Mouse (Mus musculus): Measurements from ENCODE around the gene Lrrc26.
"Not testable (repeated sequence)": the region's sequence is repeated elsewhere in the genome, so short reads cannot be mapped to it uniquely, and the experiment has no call there.

Lrrc26 gene

DNA sequence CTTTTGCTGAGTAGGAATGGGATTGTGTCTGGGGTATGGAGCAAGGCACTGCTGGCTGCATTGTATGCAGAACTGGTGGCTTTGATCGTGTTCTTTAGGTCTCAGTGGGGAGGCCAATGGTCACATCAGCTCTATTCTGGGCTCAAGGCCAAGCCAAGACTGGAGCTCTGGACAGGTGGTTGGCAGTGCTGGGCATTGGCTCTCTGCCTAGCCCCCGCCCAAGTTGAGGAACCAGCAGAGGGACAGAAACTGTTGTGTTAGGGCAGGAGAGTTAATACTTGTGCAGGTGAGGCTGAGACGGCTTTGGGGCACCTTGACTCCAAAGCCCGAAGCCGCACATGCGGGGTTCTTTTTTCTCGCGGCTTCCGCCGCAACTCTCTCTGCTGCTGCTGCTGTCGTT, at the start of gene Lrrc26:
Gene Lrrc26, plus strand, starts transcription at position 265 of the 400 bp plus-strand sequence.
- DNase-seq (ENCODE audit: low spot score in 2 of 2), result no peak

- no peak for DNase-seq (ENCODE audit: low spot score in 2 of 2)
Observed at GRCm38 (mm10) chr2:25240310-25240709, 49.4 kb upstream of the Lrrc26 start.

DNA sequence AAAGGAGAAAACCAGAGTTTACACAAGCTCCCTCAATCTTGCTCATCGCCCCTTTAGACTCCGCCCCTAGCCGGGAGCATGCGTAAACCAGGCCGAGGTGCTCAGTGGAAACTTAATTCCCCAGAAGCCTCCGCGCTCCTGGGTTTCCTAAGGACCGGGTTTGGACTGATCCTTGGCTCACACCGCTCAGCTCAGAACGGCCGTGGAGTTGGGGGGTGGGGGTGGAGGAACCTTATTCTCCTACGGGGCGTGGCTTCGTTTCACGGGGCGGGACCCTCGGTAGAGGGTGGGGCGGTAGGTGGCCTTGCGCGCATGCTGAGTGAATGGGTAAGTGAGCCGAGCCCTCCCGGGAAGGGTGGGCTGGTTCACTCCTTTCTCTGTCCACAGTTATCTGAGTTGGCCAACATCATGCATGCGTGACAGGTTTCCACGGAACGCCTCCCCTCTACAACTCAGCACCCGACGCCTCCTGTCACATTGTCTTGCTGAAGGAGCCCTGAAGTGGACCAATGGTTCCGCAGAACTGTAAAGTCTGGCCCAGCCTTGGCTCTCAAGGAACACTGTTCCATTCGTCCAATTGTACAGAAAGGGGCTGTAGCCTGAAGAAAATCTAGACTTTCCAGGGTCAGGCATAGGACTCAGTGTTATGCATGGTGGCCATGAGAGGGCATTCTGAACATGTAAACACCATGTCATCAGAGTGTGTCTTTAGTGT, 48.8 kb upstream of the Lrrc26 start:
- DNase-seq (ENCODE audit: low spot score in 2 of 2), result peak; percentile 61 to 73

- no peak for DNase-seq (ENCODE audit: low spot score in 2 of 2)
Observed at GRCm38 (mm10) chr2:25241438-25241775, 48.3 kb upstream of the Lrrc26 start.

- DNase-seq (ENCODE audit: low spot score in 2 of 2), result no peak
Observed at GRCm38 (mm10) chr2:25242101-25242506, 47.6 kb upstream of the Lrrc26 start, which contains the start of the genes Rnf208 and Cysrt1. TSS of gene Rnf208 (plus strand) at chr2:25242255. TSS of gene Cysrt1 (minus strand) at chr2:25242452.

- no peak for DNase-seq (ENCODE audit: low spot score in 2 of 2)
Observed at GRCm38 (mm10) chr2:25243342-25243741, 46.4 kb upstream of the Lrrc26 start.

DNA sequence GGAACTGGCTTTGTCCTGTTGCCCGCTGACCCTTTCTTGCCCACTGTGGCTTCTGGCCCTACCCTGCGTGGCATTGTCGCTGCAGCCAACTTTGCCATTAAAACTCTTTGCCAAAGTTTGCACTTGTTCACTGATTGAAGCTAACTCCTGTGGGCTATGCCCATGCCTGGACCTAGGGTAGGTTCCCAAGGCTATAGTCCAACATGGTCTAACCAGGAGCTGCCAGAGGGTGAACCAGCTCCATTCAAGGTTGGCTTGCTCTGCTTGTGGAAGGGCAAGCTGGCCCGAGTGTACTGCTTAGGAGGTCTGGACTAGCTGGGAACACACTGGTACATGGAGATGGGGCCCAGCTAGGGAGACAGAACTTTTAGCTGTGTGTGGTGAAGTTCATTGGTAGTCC, 45.6 kb upstream of the Lrrc26 start:
- no peak for DNase-seq (ENCODE audit: low spot score in 2 of 2)

DNA sequence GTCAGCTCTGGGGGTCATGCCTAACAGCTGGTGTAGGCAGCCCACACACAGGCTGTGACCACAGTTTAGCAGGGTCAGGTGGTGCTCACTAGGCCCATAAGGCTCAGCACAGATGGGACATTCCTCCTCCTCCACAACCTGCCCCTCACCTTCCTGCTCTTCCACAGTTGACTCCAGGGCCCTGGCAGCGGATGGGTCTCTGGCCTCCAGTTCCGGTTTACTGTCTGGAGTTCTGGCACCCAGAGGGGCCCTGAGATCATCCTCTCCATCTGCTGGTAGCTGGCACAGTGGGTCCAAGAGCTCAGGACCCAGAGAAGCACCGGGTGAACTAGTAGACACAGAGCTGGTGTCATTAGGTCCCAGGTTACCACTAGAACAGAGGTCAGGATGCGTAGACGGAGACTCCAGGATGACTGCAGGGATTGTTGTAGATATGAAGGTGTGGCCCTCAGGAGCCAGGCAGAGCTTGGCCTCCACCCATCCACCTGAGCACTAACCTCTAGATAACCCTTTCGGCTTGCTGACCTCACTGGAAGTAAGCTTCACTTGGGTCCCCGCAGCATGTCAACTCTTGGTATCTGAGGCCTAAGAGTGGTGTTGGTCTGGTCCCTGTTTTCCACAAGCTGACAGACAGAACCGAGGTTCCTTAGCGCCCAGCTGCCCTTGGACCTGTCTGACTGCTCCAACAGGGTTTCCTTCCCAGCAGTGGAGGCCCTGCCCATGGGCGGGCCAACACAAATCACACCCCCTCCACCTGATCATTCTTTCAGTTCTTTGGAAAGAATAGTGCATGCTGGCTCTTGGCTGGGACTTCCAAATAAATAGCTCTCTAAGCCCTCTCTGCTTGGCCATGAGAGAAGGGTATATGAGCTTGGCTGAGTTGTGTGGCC, 43.3 kb upstream of the Lrrc26 start, which contains the start of gene AL732309.1:
Gene AL732309.1, minus strand, starts transcription at position 681 of the 890 bp plus-strand sequence.
- no peak for DNase-seq (ENCODE audit: low spot score in 2 of 2)

DNA sequence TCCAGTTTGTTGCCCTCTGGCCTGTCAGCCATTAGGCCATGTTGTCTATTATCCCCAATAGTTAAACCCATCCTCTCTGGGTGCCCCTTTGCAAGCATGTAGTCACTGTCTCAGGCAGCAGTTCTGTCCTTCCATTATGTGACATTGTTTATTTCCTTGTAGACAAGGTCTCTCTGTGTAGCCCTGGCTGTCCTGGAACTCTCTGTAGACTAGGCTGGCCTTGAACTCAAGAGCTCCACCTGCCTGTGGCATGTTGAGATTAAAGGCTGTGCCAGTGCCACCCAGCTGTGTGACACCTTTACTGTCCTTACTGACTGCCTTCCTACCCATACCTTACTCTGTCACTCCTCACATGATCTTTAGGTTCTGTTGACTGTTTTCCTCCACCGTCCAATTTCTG, 37.4 kb upstream of the Lrrc26 start:
- DNase-seq (ENCODE audit: low spot score in 2 of 2), result no peak

DNA sequence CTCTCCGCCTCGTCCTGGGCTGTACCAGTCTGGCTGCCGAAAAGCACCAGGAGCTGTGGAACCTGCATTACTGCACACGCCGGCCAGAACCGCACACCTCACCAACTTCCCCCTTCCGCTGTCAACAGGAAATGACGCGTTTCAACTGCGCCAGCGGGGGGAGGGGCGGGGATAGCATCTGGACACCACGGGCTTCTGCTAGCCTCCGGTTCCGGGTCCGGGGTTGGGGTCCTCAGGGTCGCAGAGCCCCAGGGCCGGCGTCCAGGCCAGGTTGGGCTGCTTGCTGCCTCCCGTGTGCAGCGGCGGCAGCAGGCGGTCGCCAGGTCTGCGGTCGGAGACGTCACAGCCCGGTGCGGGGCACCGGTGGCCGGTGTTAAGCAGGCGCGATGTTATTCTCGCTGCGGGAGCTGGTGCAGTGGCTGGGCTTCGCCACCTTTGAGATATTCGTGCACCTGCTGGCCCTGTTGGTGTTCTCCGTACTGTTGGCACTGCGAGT, 34.4 kb upstream of the Lrrc26 start, which contains the start of gene Tmem203:
Gene Tmem203, plus strand, starts transcription at position 156 of the 496 bp plus-strand sequence.
- DNase-seq (ENCODE audit: low spot score in 2 of 2), result peak; percentile 75 to 77

GRCm38 (mm10) chr2:25256443-25257109, 33.1 kb upstream of the Lrrc26 start:
- DNase-seq (ENCODE audit: low spot score in 2 of 2), result not testable (repeated sequence)

GRCm38 (mm10) chr2:25257250-25257649, 32.5 kb upstream of the Lrrc26 start:
- DNase-seq (ENCODE audit: low spot score in 2 of 2), result not testable (repeated sequence)

DNA sequence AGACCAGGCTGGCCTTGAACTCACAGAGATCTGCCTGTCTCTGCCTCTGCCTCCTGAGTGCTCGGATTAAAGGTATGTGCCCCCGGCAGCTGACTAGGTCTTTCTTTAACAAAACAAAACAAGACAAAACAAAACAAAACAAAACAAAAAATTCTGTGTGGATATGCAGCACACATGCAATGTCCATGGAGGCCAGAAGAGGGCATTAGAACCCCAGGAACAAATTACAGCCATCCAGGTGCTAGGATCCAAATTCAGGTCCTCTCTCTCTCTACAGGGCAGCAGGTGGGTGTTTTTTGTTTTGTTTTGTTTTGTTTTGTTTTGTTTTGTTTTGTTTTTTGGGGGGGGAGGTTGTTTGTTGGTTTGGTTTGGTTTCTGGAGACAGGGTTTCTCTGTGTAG, 30.8 kb upstream of the Lrrc26 start:
- no peak for DNase-seq (ENCODE audit: low spot score in 2 of 2)

DNA sequence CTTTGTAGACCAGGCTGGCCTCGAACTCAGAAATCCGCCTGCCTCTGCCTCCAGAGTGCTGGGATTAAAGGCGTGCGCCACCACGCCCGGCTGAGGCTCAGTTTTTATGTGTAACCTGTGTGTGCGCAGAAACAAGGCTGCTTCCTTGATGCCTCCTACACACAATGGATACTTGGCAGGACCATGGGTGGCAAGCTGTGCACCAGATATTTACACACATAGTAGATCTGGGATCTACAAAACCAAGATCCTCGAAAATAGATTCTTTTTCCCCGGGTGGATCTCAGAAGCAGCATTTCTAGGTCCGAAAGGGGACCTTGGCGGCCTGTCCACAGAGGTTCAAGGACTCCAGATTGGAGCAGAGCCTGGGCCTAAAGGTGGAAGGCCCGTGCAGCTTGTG, 27.8 kb upstream of the Lrrc26 start:
- DNase-seq (ENCODE audit: low spot score in 2 of 2), result peak in 1 of 2 experiments; percentile 42

DNA sequence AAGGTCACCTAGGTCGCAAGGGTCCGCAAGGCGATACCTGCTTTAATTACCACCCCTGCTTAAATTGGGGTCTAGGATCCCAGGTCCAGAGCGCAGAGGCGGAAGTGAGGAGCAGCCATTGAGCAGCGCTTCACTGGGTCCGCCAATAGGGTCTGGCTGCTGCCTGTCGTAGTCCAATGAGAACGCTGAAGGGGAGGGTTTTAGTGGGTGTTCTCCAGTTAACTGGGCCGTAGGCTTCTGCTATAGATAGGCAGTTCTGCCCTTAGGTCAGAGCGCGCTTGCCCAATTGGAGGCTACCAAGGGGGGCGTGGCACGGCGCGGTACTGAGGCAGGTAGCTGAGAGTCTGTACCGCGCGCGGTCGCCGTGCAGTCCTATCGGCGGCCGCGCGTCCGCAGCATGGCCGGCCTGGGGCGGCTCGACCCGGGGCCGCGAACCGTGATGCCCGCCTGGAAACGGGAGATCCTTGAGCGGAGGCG, 27.4 kb upstream of the Lrrc26 start, which contains the start of gene Tprn:
Gene Tprn, plus strand, starts transcription at position 328 of the 477 bp plus-strand sequence.
- DNase-seq (ENCODE audit: low spot score in 2 of 2), result peak; percentile 94 to 97

- no peak for DNase-seq (ENCODE audit: low spot score in 2 of 2)
Observed at GRCm38 (mm10) chr2:25262795-25263622, 26.7 kb upstream of the Lrrc26 start.

DNA sequence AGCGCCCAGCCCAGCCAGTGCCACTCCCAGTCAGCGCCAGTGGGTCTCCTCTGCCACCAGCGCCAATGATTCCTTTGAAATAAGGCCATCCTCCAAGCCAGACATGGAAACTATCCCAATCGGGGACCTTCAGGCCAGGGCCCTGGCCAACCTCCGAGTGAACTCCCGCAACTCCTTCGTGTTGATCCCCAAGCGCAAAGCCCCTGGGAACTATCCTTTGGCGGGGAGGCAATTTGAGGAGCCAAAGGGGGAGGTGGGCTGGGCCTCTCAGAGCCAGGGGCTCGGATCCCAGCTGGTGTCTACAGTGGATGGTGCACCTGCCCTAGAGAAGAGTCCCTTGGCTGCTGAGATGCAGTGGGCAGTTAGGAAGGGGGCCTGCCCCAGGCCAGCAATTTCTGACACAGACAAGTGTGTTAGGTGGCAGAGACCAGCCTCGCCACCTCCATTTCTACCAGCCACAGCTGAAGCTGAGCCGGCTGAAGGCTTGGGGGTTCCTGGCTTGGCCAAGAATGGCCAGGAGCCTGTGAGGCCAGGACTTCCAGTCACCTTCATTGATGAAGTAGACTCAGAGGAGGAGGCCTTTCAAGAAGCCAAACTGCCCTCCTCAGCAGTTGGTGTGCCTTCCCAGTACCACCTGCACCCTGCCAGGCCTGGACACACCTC, 26.0 kb upstream of the Lrrc26 start:
- DNase-seq (ENCODE audit: low spot score in 2 of 2), result no peak

DNA sequence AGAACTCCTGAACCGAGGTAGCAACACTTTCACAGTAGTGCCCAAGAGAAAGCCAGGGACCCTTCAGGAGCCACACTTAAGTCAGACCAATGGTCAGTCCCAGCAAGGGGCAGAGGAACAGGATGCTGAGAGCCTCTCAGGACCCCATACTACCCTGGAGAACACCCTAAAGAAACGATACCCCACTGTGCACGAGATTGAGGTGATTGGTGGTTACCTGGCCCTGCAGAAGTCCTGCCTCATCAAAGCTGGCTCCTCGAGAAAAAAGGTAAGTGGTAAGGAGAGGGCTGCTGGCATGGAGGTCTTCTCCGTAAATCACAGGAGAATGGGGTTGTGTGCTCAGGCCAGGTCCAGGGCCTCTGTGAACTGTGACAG, 25.4 kb upstream of the Lrrc26 start:
- no peak for DNase-seq (ENCODE audit: low spot score in 2 of 2)

DNA sequence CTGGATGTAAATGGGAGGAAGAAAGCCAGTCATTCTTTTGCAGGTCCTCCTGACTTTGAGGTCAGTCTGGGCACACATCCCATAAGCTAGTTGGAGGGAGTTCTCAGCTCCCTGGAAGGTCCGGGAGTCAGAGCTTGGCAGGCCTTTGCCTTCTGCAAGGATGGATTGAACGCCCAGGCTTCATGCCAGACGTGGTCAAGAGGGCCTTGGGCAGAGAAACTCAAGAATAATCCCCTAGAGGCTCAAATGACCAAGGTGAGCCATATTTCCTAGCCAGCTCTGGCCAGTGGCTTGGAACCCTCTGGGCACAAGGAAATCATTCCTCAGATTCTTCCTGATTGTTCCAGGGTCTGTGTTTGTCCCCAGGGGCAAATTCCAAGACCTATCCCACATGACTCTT, 24.9 kb upstream of the Lrrc26 start:
- no peak for DNase-seq (ENCODE audit: low spot score in 2 of 2)

All from right cerebral cortex, postnatal 36 days (tissue).